ENCODE assay signal across 9 mouse cellular contexts in the genomic region with DNA sequence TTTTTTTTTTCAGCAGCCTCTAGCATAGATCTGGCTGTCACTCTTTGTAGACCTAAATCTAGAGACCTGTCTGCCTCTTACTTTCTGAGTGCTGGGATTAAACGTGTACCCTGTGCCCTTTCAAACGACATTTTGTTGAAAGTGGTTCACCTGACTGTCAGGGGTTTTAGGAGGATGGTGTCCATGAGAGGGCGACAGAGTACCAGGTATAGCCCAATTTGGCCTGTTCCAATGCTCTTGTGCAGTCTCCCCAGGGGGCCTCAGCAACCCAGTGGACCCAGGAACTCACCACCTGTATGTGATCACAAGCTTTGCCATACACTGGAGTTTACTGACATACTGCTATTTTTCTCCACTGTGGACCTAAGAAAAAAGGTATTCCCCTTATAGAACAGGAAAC. TPM values are rescaled to one million over a fixed set of nuclear protein-coding genes. Genes with fewer than 3 reads are reported as not detected.
A peak's percentile ranks its signal among the peaks of the same experiment; 100 is the strongest.
DNase-seq lines count a peak whose midpoint lies in the region; ATAC-seq and TF ChIP-seq lines count a peak whose summit lies in the region.
"Had no signal": no experiment of that assay in that cellular context is flagged by ENCODE, and none has a peak within 500 bp of the region (broad histone marks: within the 10 kb centered on the region; RNA-seq: fewer than 3 reads in every experiment).

No protein-coding gene starts in this region.

- peaks cover 14% of the 10 kb centered on the region for H3K36me3 ChIP-seq in forebrain, embryonic 14.5 days (ENCODE audit: control insufficient read depth, insufficient read depth, low read length)
- peaks cover 2% of the 10 kb centered on the region; the same call in 1 of the 2 replicates for H3K36me3 ChIP-seq in forebrain, embryonic 11.5 days (ENCODE audit: control insufficient read depth, insufficient read depth, low read length)
- H3K36me3 ChIP-seq in testis, adult 2 months (ENCODE audit: control insufficient read depth, insufficient read depth, low read length) = no peaks in the 10 kb centered on the region

- H3K4me1 ChIP-seq in forebrain, embryonic 14.5 days (ENCODE audit: control insufficient read depth, insufficient read depth, low read length) = peaks cover 3% of the 10 kb centered on the region; the same call in 1 of the 2 replicates
- no peaks in the 10 kb centered on the region for H3K4me1 ChIP-seq in forebrain, embryonic 11.5 days (replicated peaks; ENCODE audit: control insufficient read depth, insufficient read depth, low read length)
- no peaks in the 10 kb centered on the region for H3K4me1 ChIP-seq in testis, adult 2 months (ENCODE audit: control insufficient read depth, insufficient read depth, low read length)

- H3K27ac ChIP-seq in forebrain, embryonic 14.5 days (ENCODE audit: low read depth, low read length) = no peak overlapping the region
- H3K27ac ChIP-seq in forebrain, embryonic 11.5 days (ENCODE audit: low read depth, low read length) = no peak overlapping the region
- H3K27ac ChIP-seq in testis, adult 2 months (ENCODE audit: control insufficient read depth, insufficient read depth, low read depth, low read length) = no peak overlapping the region
- H3K27ac ChIP-seq: midbrain, embryonic 12.5 days had no signal

- no peak overlapping the region for H3K4me3 ChIP-seq in forebrain, embryonic 14.5 days (ENCODE audit: low read depth, low read length)
- H3K4me3 ChIP-seq in forebrain, embryonic 11.5 days (ENCODE audit: low read depth, low read length) = no peak overlapping the region
- H3K4me3 ChIP-seq in testis, adult 2 months (ENCODE audit: control insufficient read depth, low read depth, low read length) = no peak overlapping the region
- H3K4me3 ChIP-seq: midbrain, embryonic 12.5 days had no signal

- no peak for TF ChIP-seq POLR2A in testis, adult 2 months (IDR thresholded peaks at IDR 0.05; ENCODE audit: control insufficient read depth, low read depth, low read length)

- no peaks in the 10 kb centered on the region for H3K9me3 ChIP-seq in forebrain, embryonic 14.5 days (replicated peaks; ENCODE audit: control insufficient read depth, low read length)
- no peaks in the 10 kb centered on the region for H3K9me3 ChIP-seq in forebrain, embryonic 11.5 days (ENCODE audit: control insufficient read depth, low read length)
- H3K9me3 ChIP-seq: midbrain, embryonic 12.5 days had no signal

- H3K4me2 ChIP-seq in forebrain, embryonic 14.5 days (ENCODE audit: low read length) = no peak overlapping the region
- no peak overlapping the region for H3K4me2 ChIP-seq in forebrain, embryonic 11.5 days (ENCODE audit: low read depth, low read length, severe bottlenecking)
- H3K4me2 ChIP-seq: midbrain, embryonic 12.5 days had no signal

- no peaks in the 10 kb centered on the region for H3K27me3 ChIP-seq in forebrain, embryonic 14.5 days (replicated peaks; ENCODE audit: control insufficient read depth, insufficient read depth, low read length)
- no peaks in the 10 kb centered on the region for H3K27me3 ChIP-seq in forebrain, embryonic 11.5 days (ENCODE audit: control insufficient read depth, insufficient read depth, low read length)
- no peaks in the 10 kb centered on the region for H3K27me3 ChIP-seq in testis, adult 2 months (ENCODE audit: control insufficient read depth, insufficient read depth, low read length)
- H3K27me3 ChIP-seq: midbrain, embryonic 12.5 days had no signal

- no peak for ATAC-seq in forebrain, embryonic 14.5 days
- no peak for ATAC-seq in forebrain, embryonic 11.5 days (replicated peaks; ENCODE audit: low FRiP score)

- peak; percentile 61 for DNase-seq in forebrain, embryonic 14.5 days (ENCODE audit: low spot score)
- DNase-seq in forebrain, embryonic 11.5 days (ENCODE audit: low spot score) = no peak
- DNase-seq in testis, postnatal 14 days (ENCODE audit: low spot score) = no peak
- DNase-seq in embryo, embryonic 10 days (ENCODE audit: low spot score) = peak; percentile 57
- peak; percentile 63 for DNase-seq in kidney, postnatal 14 days
- peak; percentile 61 for DNase-seq in lung, postnatal 10 days
- peak; percentile 31 to 36 for DNase-seq in thymus, postnatal 36 days

- peak; percentile 47; the same call in 1 of the 2 replicates for TF ChIP-seq CTCF in testis, adult 2 months (IDR thresholded peaks at IDR 0.05; ENCODE audit: control insufficient read depth, insufficient read depth, insufficient replicate concordance, low read depth, low read length)

- H3K9ac ChIP-seq in forebrain, embryonic 14.5 days (ENCODE audit: low read length) = no peak overlapping the region
- H3K9ac ChIP-seq in forebrain, embryonic 11.5 days (ENCODE audit: low read length) = no peak overlapping the region
- H3K9ac ChIP-seq: midbrain, embryonic 12.5 days had no signal

- WGBS in forebrain, embryonic 14.5 days = 17% methylated on average over 3 of the region's 3 CpGs
- 13% methylated on average over 3 of the region's 3 CpGs for WGBS in forebrain, embryonic 11.5 days

RNA-seq across cellular contexts. Expression of a gene that starts 23.1 kb away (rescaled TPM):
- polyA plus RNA-seq in forebrain, embryonic 14.5 days (2014; fragmentation: Nextera tagmentation; extraction: Ambion mirVana) = 71.8 and 83.0 TPM in 2 replicates
- polyA plus RNA-seq in forebrain, embryonic 11.5 days (2014; fragmentation: Nextera tagmentation; extraction: Ambion mirVana) = 249 and 272 TPM in 2 replicates
- 16.3 and 18.6 TPM in 2 replicates for polyA plus RNA-seq in testis, adult 2 months (2012; rRNA removed)

RNA-seq across cellular contexts. Expression of a gene that starts 39.1 kb away (rescaled TPM):
- 3.9 and 4.1 TPM in 2 replicates for polyA plus RNA-seq in forebrain, embryonic 14.5 days (2014; fragmentation: Nextera tagmentation; extraction: Ambion mirVana)
- 9.1 and 9.6 TPM in 2 replicates for polyA plus RNA-seq in forebrain, embryonic 11.5 days (2014; fragmentation: Nextera tagmentation; extraction: Ambion mirVana)
- 8.6 and 10.9 TPM in 2 replicates for polyA plus RNA-seq in testis, adult 2 months (2012; rRNA removed)

Comparison
In these comparisons a context has a peak if more than half of its experiments do, and no peak if none do; other contexts are left out.
1. DNase-seq: peak in forebrain, embryonic 14.5 days (single experiment), embryo, embryonic 10 days (single experiment), kidney, postnatal 14 days (single experiment), lung, postnatal 10 days (single experiment) and thymus, postnatal 36 days (2 of 2); none in forebrain, embryonic 11.5 days (single experiment) and testis, postnatal 14 days (single experiment).